Mouse (Mus musculus) lung, embryonic 15.5 days (tissue): Measurements from ENCODE around the gene Mmp14. TPM values are rescaled to one million over a fixed set of nuclear protein-coding genes. Genes with fewer than 3 reads are reported as not detected.

Experiments used
- ATAC-seq: fragments of 200-750 bp; cut with Nextera tagmentation; 2 replicates; pipeline ENCODE4 v1.8.0; 2017; ENCODE audit warnings: moderate number of reproducible peaks, borderline replicate concordance; ENCODE audit not compliant: low FRiP score, low TSS enrichment; ENCODE audit errors: extremely low read depth
- H3K27ac ChIP-seq: fragments of 300-500 bp; sonication (generic); 2 replicates; pipeline ENCODE4 v1.5.1; 2015; ENCODE audit warnings: moderate library complexity, mild to moderate bottlenecking, inconsistent platforms
- H3K27me3 ChIP-seq: fragments of 300-500 bp; sonication (generic); 2 replicates; pipeline ENCODE4 v1.6.1; 2015; ENCODE audit warnings: inconsistent platforms
- H3K36me3 ChIP-seq: fragments of 300-500 bp; sonication (generic); 2 replicates; pipeline ENCODE4 v1.6.1; 2015; ENCODE audit warnings: inconsistent platforms
- H3K4me1 ChIP-seq: fragments of 300-500 bp; sonication (generic); 2 replicates; pipeline ENCODE4 v1.6.1; 2015; ENCODE audit warnings: inconsistent platforms
- H3K4me2 ChIP-seq: fragments of 300-500 bp; sonication (generic); 2 replicates; pipeline ENCODE4 v1.6.1; 2015; ENCODE audit warnings: inconsistent platforms, mild to moderate bottlenecking, moderate library complexity
- H3K4me3 ChIP-seq: fragments of 300-500 bp; sonication (generic); 2 replicates; pipeline ENCODE4 v1.5.1; 2015; ENCODE audit warnings: mild to moderate bottlenecking, inconsistent platforms
- H3K9ac ChIP-seq: fragments of 300-500 bp; sonication (generic); 2 replicates; pipeline ENCODE4 v1.6.1; 2015; ENCODE audit warnings: inconsistent platforms
- H3K9me3 ChIP-seq: fragments of 300-500 bp; sonication (generic); 2 replicates; pipeline ENCODE4 v1.6.1; 2016; ENCODE audit warnings: inconsistent platforms
- WGBS: fragments of 180-500 bp; shearing (Covaris S2); methylation state at CpG from one replicate; pipeline ENCODE4 v1.1.7; 2015; 5-methylcytosine and 5-hydroxymethylcytosine counted together
- polyA plus RNA-seq: library from polyadenylated mRNA; unstranded; fragments of >200 nt; fragmentation: Nextera tagmentation; extraction: Ambion mirVana; gene quantifications from 2 replicates; pipeline ENCODE4 v1.2.1, GENCODE M21; 2015

Mmp14 gene
- polyA plus RNA-seq, 1 experiment from 2014 or later: 182 TPM

GRCm38 (mm10) chr14:54487732-54488131, 56.3 kb downstream of the Mmp14 start:
- Histone ChIP-seq H3K27ac (no peak overlapping the region), H3K27me3 (no peaks in the 10 kb centered on the region), H3K4me1 (no peaks in the 10 kb centered on the region), H3K4me2 (no peak overlapping the region), H3K9me3 (no peaks in the 10 kb centered on the region), H3K9ac (no peak overlapping the region), H3K4me3 (no peak overlapping the region), H3K36me3 (no peaks in the 10 kb centered on the region)
- 56% methylated on average over 2 of the region's 2 CpGs for WGBS
- ATAC-seq: no peak

GRCm38 (mm10) chr14:54488350-54488749, 56.9 kb downstream of the Mmp14 start:
- Histone ChIP-seq H3K4me3 (no peak overlapping the region), H3K27ac (no peak overlapping the region), H3K4me2 (no peak overlapping the region), H3K9me3 (no peaks in the 10 kb centered on the region), H3K27me3 (no peaks in the 10 kb centered on the region), H3K4me1 (no peaks in the 10 kb centered on the region), H3K9ac (no peak overlapping the region), H3K36me3 (no peaks in the 10 kb centered on the region)
- no peak for ATAC-seq

- Histone ChIP-seq H3K27me3 (no peaks in the 10 kb centered on the region), H3K4me3 (no peak overlapping the region), H3K27ac (no peak overlapping the region), H3K9ac (no peak overlapping the region), H3K9me3 (no peaks in the 10 kb centered on the region), H3K4me2 (no peak overlapping the region), H3K36me3 (no peaks in the 10 kb centered on the region), H3K4me1 (no peaks in the 10 kb centered on the region)
- peak; percentile 69; the same call in 1 of the 2 replicates for ATAC-seq
- WGBS: 63% methylated on average over 18 of the region's 18 CpGs
Measured at GRCm38 (mm10) chr14:54492345-54493131, 61.1 kb downstream of the Mmp14 start.

GRCm38 (mm10) chr14:54493236-54493635, 61.8 kb downstream of the Mmp14 start:
- H3K4me3 ChIP-seq: no peak overlapping the region
- no peaks in the 10 kb centered on the region for H3K27me3 ChIP-seq
- no peak for ATAC-seq
- H3K36me3 ChIP-seq: no peaks in the 10 kb centered on the region
- no peak overlapping the region for H3K4me2 ChIP-seq
- H3K27ac ChIP-seq: no peak overlapping the region
- no peaks in the 10 kb centered on the region for H3K4me1 ChIP-seq
- 88% methylated on average over 5 of the region's 5 CpGs for WGBS
- no peak overlapping the region for H3K9ac ChIP-seq
- H3K9me3 ChIP-seq: no peaks in the 10 kb centered on the region

GRCm38 (mm10) chr14:54494234-54494633, 62.8 kb downstream of the Mmp14 start:
- H3K27ac ChIP-seq: no peak overlapping the region
- H3K4me2 ChIP-seq: no peak overlapping the region
- H3K4me3 ChIP-seq: no peak overlapping the region
- WGBS: 0% methylated on average over 3 of the region's 3 CpGs
- no peaks in the 10 kb centered on the region for H3K4me1 ChIP-seq
- H3K27me3 ChIP-seq: no peaks in the 10 kb centered on the region
- H3K9ac ChIP-seq: no peak overlapping the region
- no peaks in the 10 kb centered on the region for H3K9me3 ChIP-seq
- no peaks in the 10 kb centered on the region for H3K36me3 ChIP-seq
- ATAC-seq: no peak; the same call in 1 of the 2 replicates

Other genes with a start within 250 kb of the Mmp14 start
- gene Dad1, start 177.5 kb upstream of the Mmp14 start, polyA plus RNA-seq: 398 and 402 TPM in 2 replicates
- gene Abhd4, start 177.4 kb upstream of the Mmp14 start, polyA plus RNA-seq: 49.6 and 52.2 TPM in 2 replicates
- gene Olfr49, start 146.7 kb upstream of the Mmp14 start, polyA plus RNA-seq: not detected in 2 replicates
- gene Oxa1l, start 70.8 kb upstream of the Mmp14 start, polyA plus RNA-seq: 38.3 and 41.6 TPM in 2 replicates
- 10.7 and 11.9 TPM in 2 replicates for gene Slc7a7, start 13.8 kb upstream of the Mmp14 start, polyA plus RNA-seq
- gene Mrpl52, start 4.7 kb upstream of the Mmp14 start, polyA plus RNA-seq: 268 and 271 TPM in 2 replicates
- 51.5 and 57.5 TPM in 2 replicates for gene Lrp10, start 32.5 kb downstream of the Mmp14 start, polyA plus RNA-seq
- gene Rem2, start 44.5 kb downstream of the Mmp14 start, polyA plus RNA-seq: 14.6 and 16.2 TPM in 2 replicates
- gene Prmt5, start 85.9 kb downstream of the Mmp14 start, polyA plus RNA-seq: 83.6 and 87.0 TPM in 2 replicates
- gene Haus4, start 123.0 kb downstream of the Mmp14 start, polyA plus RNA-seq: 58.1 and 68.7 TPM in 2 replicates
- gene Ajuba, start 145.9 kb downstream of the Mmp14 start, polyA plus RNA-seq: 49.0 and 52.8 TPM in 2 replicates
- 8.6 and 8.8 TPM in 2 replicates for gene 4931414P19Rik, start 174.4 kb downstream of the Mmp14 start, polyA plus RNA-seq
- gene Psmb5, start 186.4 kb downstream of the Mmp14 start, polyA plus RNA-seq: 378 and 407 TPM in 2 replicates
- gene Psmb11, start 189.8 kb downstream of the Mmp14 start, polyA plus RNA-seq: 0.94 and 4.7 TPM in 2 replicates
- gene Gm17606, start 209.3 kb downstream of the Mmp14 start, polyA plus RNA-seq: not detected in 2 replicates
- gene Cdh24, start 209.8 kb downstream of the Mmp14 start, polyA plus RNA-seq: 4.0 and 4.2 TPM in 2 replicates